Comparison of ENCODE assay signal across 8 mouse cellular contexts in the genomic region with DNA sequence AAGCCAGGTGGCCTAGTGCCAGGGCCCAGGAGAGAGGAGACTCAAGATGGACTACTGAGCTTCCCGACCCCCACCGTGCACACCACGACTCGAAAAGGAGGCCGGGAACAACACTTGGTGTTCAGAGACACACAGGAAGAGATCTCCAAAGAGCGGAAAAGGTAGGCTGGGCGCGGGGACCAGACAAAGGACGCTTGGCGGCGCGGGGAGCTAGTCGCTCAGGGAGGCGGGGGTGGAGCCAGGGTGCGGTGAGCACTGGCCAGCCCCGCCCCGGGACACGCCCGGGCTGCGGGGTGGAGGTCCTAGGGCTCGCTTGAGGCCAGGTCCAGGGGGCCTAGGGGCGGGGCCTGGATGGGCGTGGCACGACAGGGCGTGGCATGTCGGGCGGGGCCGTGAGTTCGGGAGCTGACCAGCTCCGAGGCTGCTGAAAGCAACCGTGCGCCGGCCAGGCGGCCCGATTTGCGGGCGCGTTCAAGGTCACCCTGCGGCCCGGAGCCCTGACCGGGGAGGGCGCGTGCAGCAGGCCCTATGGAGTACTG. TPM values are rescaled to one million over a fixed set of nuclear protein-coding genes. Genes with fewer than 3 reads are reported as not detected.
A peak's percentile ranks its signal among the peaks of the same experiment; 100 is the strongest.
DNase-seq lines count a peak whose midpoint lies in the region; ATAC-seq and TF ChIP-seq lines count a peak whose summit lies in the region.

No protein-coding gene starts in this region.

- intact Hi-C loops in gastrocnemius, adult 2 months (cut with DNase I) = no loop called here

- H3K4me3 ChIP-seq in gastrocnemius, adult 2 months = peak overlapping the region; percentile 67
- H3K4me3 ChIP-seq in intestine, postnatal 0 days (ENCODE audit: low read depth, low read length) = peak overlapping the region; percentile 34
- H3K4me3 ChIP-seq in limb, embryonic 11.5 days (ENCODE audit: low read depth, low read length) = peak overlapping the region; percentile 29
- peak overlapping the region; percentile 22 for H3K4me3 ChIP-seq in small intestine, adult 2 months (ENCODE audit: low read depth, low read length)

- DNase-seq in gastrocnemius, adult 2 months = peak; percentile 47
- DNase-seq in gastrocnemius, postnatal 4 days (ENCODE audit: low spot score in 2 of 2) = no peak
- DNase-seq in cerebellum, postnatal 25 days = peak; percentile 87 to 92
- DNase-seq in frontal cortex, postnatal 36 days (ENCODE audit: low spot score in 2 of 2) = peak; percentile 60 to 65
- DNase-seq in limb, embryonic 11.5 days (ENCODE audit: low spot score) = peak; percentile 78
- peak; percentile 85 for DNase-seq in mesoderm, embryonic 11.5 days (ENCODE audit: low read depth, low spot score)

- no peak overlapping the region for H3K27ac ChIP-seq in gastrocnemius, adult 2 months
- H3K27ac ChIP-seq in intestine, postnatal 0 days (ENCODE audit: low read depth, low read length) = no peak overlapping the region
- H3K27ac ChIP-seq in limb, embryonic 11.5 days (replicated peaks; ENCODE audit: low read depth, low read length) = no peak overlapping the region
- no peak overlapping the region for H3K27ac ChIP-seq in small intestine, adult 2 months (ENCODE audit: insufficient read depth, low read depth, low read length)

- TF ChIP-seq POLR2A in small intestine, adult 2 months (IDR thresholded peaks at IDR 0.05; ENCODE audit: low read depth, low read length) = no peak

- H3K9me3 ChIP-seq in intestine, postnatal 0 days (ENCODE audit: control insufficient read depth) = no peaks in the 10 kb centered on the region
- H3K9me3 ChIP-seq in limb, embryonic 11.5 days (ENCODE audit: control insufficient read depth, low read length) = no peaks in the 10 kb centered on the region

- no peaks in the 10 kb centered on the region for H3K36me3 ChIP-seq in intestine, postnatal 0 days (ENCODE audit: control insufficient read depth, insufficient read depth)
- H3K36me3 ChIP-seq in limb, embryonic 11.5 days (ENCODE audit: control insufficient read depth, insufficient read depth, low read length) = no peaks in the 10 kb centered on the region
- H3K36me3 ChIP-seq in small intestine, adult 2 months (ENCODE audit: control insufficient read depth, insufficient read depth, low read length) = no peaks in the 10 kb centered on the region

- no peak for TF ChIP-seq CTCF in gastrocnemius, adult 2 months (IDR thresholded peaks at IDR 0.05)
- TF ChIP-seq CTCF in intestine, postnatal 0 days (IDR thresholded peaks at IDR 0.05; ENCODE audit: low read depth) = 0 out of 2 replicates have a peak, but pooled peaks have one; percentile 8
- no peak for TF ChIP-seq CTCF in small intestine, adult 2 months (IDR thresholded peaks at IDR 0.05; ENCODE audit: extremely low read depth, insufficient read length, insufficient replicate concordance, low read depth, low read length)

- peaks cover 42% of the 10 kb centered on the region for H3K27me3 ChIP-seq in intestine, postnatal 0 days (replicated peaks; ENCODE audit: control insufficient read depth, insufficient read depth, low read length)
- peaks cover 62% of the 10 kb centered on the region for H3K27me3 ChIP-seq in limb, embryonic 11.5 days (ENCODE audit: control insufficient read depth, insufficient read depth, low read length)
- H3K27me3 ChIP-seq in small intestine, adult 2 months (ENCODE audit: control insufficient read depth, insufficient read depth, low read length) = peaks cover 36% of the 10 kb centered on the region

- ATAC-seq in intestine, postnatal 0 days = peak; percentile 68
- no peak for ATAC-seq in limb, embryonic 11.5 days (ENCODE audit: insufficient number of reproducible peaks, low FRiP score, low TSS enrichment, low read depth)

- 0 out of 2 replicates have a peak, but pooled peaks cover 7% of the 10 kb centered on the region for H3K4me1 ChIP-seq in intestine, postnatal 0 days (replicated peaks; ENCODE audit: control insufficient read depth, insufficient read depth, low read length)
- H3K4me1 ChIP-seq in limb, embryonic 11.5 days (ENCODE audit: control insufficient read depth, insufficient read depth, low read length) = peaks cover 15% of the 10 kb centered on the region
- H3K4me1 ChIP-seq in small intestine, adult 2 months (ENCODE audit: control insufficient read depth, insufficient read depth, insufficient read length, low read length) = peaks cover 31% of the 10 kb centered on the region

- 2% methylated on average over 42 of the region's 43 CpGs for WGBS in intestine, postnatal 0 days
- WGBS in limb, embryonic 11.5 days = 1% methylated on average over 41 of the region's 43 CpGs
- 2% methylated on average over 43 of the region's 43 CpGs for WGBS in small intestine, adult 2 months

- H3K9ac ChIP-seq in intestine, postnatal 0 days (ENCODE audit: low read depth, low read length) = no peak overlapping the region
- H3K9ac ChIP-seq in limb, embryonic 11.5 days (ENCODE audit: low read length) = no peak overlapping the region

- peak overlapping the region; percentile 66 for H3K4me2 ChIP-seq in intestine, postnatal 0 days (replicated peaks; ENCODE audit: low read depth)
- peak overlapping the region; percentile 55 for H3K4me2 ChIP-seq in limb, embryonic 11.5 days (ENCODE audit: low read depth, severe bottlenecking)

RNA-seq across cellular contexts. Expression of gene Elavl3, which starts 1.4 kb away (rescaled TPM):
- total RNA-seq in gastrocnemius, adult 2 months (2021) = not detected
- under 1 TPM; 0.08 to 0.12 TPM for total RNA-seq in gastrocnemius, postnatal 4 days (2021)
- 0.78 and 0.99 TPM in 2 replicates for polyA plus RNA-seq in intestine, postnatal 0 days (2015; fragmentation: Nextera tagmentation; extraction: Ambion mirVana)
- 0.10 and 0.11 TPM in 2 replicates for polyA plus RNA-seq in limb, embryonic 11.5 days (2014; fragmentation: Nextera tagmentation; extraction: Ambion mirVana)
- 0.20 and 0.34 TPM in 2 replicates for polyA plus RNA-seq in small intestine, adult 2 months (2012; rRNA removed)

RNA-seq across cellular contexts. Expression of gene Gm49318, which starts 20.6 kb away (rescaled TPM):
- not detected for total RNA-seq in gastrocnemius, adult 2 months (2021)
- under 1 TPM in 1 of 2 experiments, not detected in 1; 0.54 TPM for total RNA-seq in gastrocnemius, postnatal 4 days (2021)
- not detected in 2 replicates for polyA plus RNA-seq in intestine, postnatal 0 days (2015; fragmentation: Nextera tagmentation; extraction: Ambion mirVana)
- not detected in 2 replicates for polyA plus RNA-seq in limb, embryonic 11.5 days (2014; fragmentation: Nextera tagmentation; extraction: Ambion mirVana)
- polyA plus RNA-seq in small intestine, adult 2 months (2012; rRNA removed) = not detected in 2 replicates

RNA-seq across cellular contexts. Expression of gene Zfp653, which starts 20.8 kb away (rescaled TPM):
- 1 to 10 TPM; 4.3 to 4.4 TPM for total RNA-seq in gastrocnemius, adult 2 months (2021)
- 1 to 10 TPM; 5.6 to 7.4 TPM for total RNA-seq in gastrocnemius, postnatal 4 days (2021)
- polyA plus RNA-seq in intestine, postnatal 0 days (2015; fragmentation: Nextera tagmentation; extraction: Ambion mirVana) = 4.2 and 4.5 TPM in 2 replicates
- 5.8 and 8.7 TPM in 2 replicates for polyA plus RNA-seq in limb, embryonic 11.5 days (2014; fragmentation: Nextera tagmentation; extraction: Ambion mirVana)
- 6.6 and 13.2 TPM in 2 replicates for polyA plus RNA-seq in small intestine, adult 2 months (2012; rRNA removed)

RNA-seq across cellular contexts. Expression of gene Ecsit, which starts 34.8 kb away (rescaled TPM):
- 10 to 100 TPM; 84.5 to 96.6 TPM for total RNA-seq in gastrocnemius, adult 2 months (2021)
- total RNA-seq in gastrocnemius, postnatal 4 days (2021) = 10 to 100 TPM; 33.7 to 36.0 TPM
- 23.8 and 25.3 TPM in 2 replicates for polyA plus RNA-seq in intestine, postnatal 0 days (2015; fragmentation: Nextera tagmentation; extraction: Ambion mirVana)
- 29.1 and 29.9 TPM in 2 replicates for polyA plus RNA-seq in limb, embryonic 11.5 days (2014; fragmentation: Nextera tagmentation; extraction: Ambion mirVana)
- polyA plus RNA-seq in small intestine, adult 2 months (2012; rRNA removed) = 26.8 and 35.7 TPM in 2 replicates

RNA-seq across cellular contexts. Expression of gene Prkcsh, which starts 47.8 kb away (rescaled TPM):
- total RNA-seq in gastrocnemius, adult 2 months (2021) = 10 to 100 TPM; 27.8 to 32.6 TPM
- 10 to 100 TPM; 61.4 to 66.1 TPM for total RNA-seq in gastrocnemius, postnatal 4 days (2021)
- 98.6 and 104 TPM in 2 replicates for polyA plus RNA-seq in intestine, postnatal 0 days (2015; fragmentation: Nextera tagmentation; extraction: Ambion mirVana)
- polyA plus RNA-seq in limb, embryonic 11.5 days (2014; fragmentation: Nextera tagmentation; extraction: Ambion mirVana) = 86.4 and 93.0 TPM in 2 replicates
- 82.7 and 169 TPM in 2 replicates for polyA plus RNA-seq in small intestine, adult 2 months (2012; rRNA removed)

Comparison
In these comparisons a context has a peak if more than half of its experiments do, and no peak if none do; other contexts are left out.
1. DNase-seq: peak in gastrocnemius, adult 2 months (single experiment), cerebellum, postnatal 25 days (2 of 2), frontal cortex, postnatal 36 days (2 of 2), limb, embryonic 11.5 days (single experiment) and mesoderm, embryonic 11.5 days (single experiment); none in gastrocnemius, postnatal 4 days (0 of 2).
2. Peak in every context shown above with its lines, with median percentiles within 50 percentile points of each other: H3K4me3 ChIP-seq.